Mouse (Mus musculus): ENCODE results near the gene Fam219a.

Fam219a gene

DNA sequence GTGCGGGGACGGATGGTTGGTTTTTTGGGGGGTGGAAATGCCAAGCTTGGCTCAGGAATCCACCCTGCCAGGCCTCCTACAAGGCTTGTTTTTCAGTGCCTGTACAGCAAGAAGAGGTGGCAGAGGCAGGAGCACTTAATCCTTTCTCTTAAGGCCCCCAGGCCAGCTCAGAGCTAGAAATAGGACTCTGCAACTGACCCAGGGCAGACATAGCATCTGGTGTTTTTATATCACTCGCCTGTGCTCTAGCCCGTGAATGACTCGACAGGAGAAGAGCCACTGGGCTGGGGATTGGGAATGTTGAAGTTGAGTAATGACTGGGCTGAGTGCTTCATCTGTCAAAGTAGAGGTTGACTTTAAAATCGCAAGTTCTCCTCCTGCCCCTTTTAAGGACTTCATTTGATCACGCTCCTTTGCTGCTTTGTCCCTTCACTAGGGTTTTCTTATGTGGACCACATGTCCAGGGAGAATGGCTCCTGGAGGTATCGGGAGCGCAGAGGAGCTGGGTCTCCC lies 91.6 kb downstream of the Fam219a start:
- no peak for DNase-seq (ENCODE audit: low spot score in 2 of 2)

GRCm38 (mm10) chr4:41471384-41471689 lies 98.0 kb downstream of the Fam219a start:
- no peak for DNase-seq (ENCODE audit: low spot score in 2 of 2)

DNA sequence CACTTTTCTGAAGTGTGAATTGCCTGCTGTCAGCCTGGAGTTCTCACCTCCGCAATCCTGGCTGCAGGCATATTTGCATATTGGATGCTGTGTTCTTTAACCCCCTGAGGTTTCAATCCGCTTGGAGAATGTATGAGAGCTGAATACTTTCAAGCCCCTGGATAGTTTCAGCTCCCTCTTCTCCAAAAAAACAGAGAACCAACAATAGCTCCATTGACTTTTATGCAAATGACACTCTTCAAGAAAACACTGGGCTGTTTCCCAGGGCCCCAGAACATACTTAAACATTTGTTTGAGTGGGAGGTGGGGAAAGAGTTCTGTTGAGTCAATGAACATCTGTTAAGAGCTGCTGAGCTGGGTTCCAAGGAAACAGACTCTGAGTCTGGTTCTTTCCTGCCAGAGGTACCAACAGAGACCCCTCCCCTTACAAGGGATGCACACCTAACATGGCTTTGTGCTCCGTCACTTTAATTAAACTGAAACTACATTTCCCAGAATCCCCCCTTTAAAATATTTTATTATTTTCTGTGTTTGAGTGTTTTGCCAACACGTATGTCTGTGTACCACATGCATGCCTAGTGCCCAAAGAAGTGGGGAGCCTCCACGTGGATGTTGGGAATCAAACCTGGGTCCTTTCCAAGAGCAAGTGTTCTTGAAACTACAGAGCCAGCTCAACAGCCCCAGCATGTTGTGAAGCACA lies 98.5 kb downstream of the Fam219a start:
- peak; percentile 69 to 83 for DNase-seq (ENCODE audit: low spot score in 2 of 2)

DNA sequence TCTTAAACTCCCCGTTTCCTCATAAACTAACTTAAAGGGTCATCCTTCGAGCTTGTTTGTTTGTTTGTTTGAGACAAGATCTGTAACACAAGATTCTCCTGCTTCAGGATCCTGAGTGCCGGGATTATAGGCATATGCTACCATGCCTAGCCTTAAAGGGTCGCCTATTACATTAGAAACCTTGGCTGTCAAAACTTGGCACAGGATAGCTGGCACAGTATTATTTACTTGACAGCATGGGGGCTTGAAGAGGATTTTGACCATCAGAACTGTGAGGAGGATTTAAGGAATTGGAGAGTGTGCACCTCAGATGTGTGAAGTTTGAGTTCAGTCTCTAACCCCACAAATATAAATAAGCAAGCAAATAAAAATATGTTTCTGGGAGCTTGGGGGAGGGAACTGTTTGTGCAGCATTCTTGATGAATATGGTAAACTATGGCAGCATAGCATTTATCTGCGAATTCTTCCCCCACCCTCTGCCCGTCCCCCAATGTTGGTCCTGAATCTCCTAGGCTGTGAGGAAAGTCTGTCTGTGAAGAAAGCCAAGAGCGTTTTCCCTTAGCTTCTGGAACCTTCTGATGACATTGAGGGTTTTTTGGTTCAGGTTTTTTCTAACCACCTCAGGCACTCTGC lies 99.2 kb downstream of the Fam219a start:
- no peak for DNase-seq (ENCODE audit: low spot score in 2 of 2)

DNA sequence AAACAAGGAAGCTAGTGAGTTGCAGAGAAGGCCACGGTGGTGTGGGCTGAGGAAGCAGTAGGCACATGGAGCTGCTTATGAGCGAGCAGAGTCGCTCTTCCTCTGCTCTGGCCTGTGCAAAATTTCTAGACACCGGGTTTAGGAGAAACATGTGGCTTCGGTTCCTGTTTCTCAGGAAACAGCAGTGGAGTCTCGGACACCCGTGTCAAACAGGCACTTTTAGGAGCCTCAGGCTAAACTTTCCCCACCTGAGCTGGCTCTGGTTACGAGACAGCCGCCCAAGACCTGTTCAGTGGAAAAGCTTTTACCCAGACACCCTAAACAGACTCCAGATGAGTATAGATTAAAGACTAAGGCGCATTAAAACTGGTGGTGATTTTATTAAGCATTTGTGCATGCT lies 100.1 kb downstream of the Fam219a start:
- no peak for DNase-seq (ENCODE audit: low spot score in 2 of 2)

DNA sequence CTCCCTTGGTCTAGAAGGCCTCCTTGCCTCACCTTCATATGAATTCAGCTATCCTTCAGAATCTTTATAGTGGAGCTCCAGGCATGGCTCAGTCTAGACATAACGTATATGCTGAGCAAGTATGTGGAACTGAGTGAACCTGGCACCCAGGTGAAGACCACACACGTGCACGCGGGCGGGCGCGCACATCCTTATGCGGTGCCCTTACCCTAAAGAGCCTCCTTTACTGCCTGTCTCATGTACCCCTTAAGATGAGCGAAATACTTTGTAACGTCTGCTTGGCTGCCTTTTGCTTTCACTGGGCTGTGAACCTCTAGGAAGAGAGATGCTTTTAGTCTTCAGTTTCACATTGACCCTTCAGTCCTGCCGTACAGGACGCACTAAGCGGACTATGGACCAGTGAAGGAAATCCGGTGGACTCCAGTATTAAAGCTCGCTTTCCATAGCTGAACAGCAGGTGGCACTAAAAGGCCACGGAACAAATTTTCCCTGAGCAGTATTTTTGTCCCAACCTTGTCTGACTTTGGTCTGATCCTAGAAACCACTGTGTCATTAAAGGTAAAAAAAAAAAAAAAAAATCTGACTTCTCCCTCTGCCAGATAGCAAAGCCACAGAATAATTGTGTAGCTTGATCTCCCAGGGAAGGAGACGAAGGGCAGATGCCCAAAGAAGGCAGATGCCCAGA lies 100.8 kb downstream of the Fam219a start:
- DNase-seq (ENCODE audit: low spot score in 2 of 2): peak; percentile 67 to 81

Measured in right cerebral cortex, postnatal 10 days (tissue).